8 mouse cellular contexts compared by ENCODE assay signal in genomic region chr5:117068808-117069497, GRCm38 (mm10). TPM values are rescaled to one million over a fixed set of nuclear protein-coding genes. Genes with fewer than 3 reads are reported as not detected.
DNase-seq lines count a peak whose midpoint lies in the region; ATAC-seq and TF ChIP-seq lines count a peak whose summit lies in the region.

No protein-coding gene starts in this region.

- H3K9me3 ChIP-seq in forebrain, embryonic 11.5 days (ENCODE audit: control insufficient read depth, low read length) = no peaks in the 10 kb centered on the region
- H3K9me3 ChIP-seq in hindbrain, postnatal 0 days (ENCODE audit: low read length) = no peaks in the 10 kb centered on the region
- H3K9me3 ChIP-seq in neural tube, embryonic 15.5 days (replicated peaks) = no peaks in the 10 kb centered on the region

- no peaks in the 10 kb centered on the region for H3K27me3 ChIP-seq in forebrain, embryonic 11.5 days (ENCODE audit: control insufficient read depth, insufficient read depth, low read length)
- H3K27me3 ChIP-seq in hindbrain, postnatal 0 days (ENCODE audit: insufficient read depth, low read length) = no peaks in the 10 kb centered on the region
- no peaks in the 10 kb centered on the region for H3K27me3 ChIP-seq in neural tube, embryonic 15.5 days (replicated peaks)

- no peak for TF ChIP-seq CTCF in hindbrain, postnatal 0 days (IDR thresholded peaks at IDR 0.05; ENCODE audit: low read depth)

- H3K9ac ChIP-seq in forebrain, embryonic 11.5 days (ENCODE audit: low read length) = no peak overlapping the region
- no peak overlapping the region for H3K9ac ChIP-seq in hindbrain, postnatal 0 days (replicated peaks; ENCODE audit: low read length)
- H3K9ac ChIP-seq in neural tube, embryonic 15.5 days (replicated peaks) = no peak overlapping the region

- peak; percentile 14 for DNase-seq in thymus, postnatal 0 days (ENCODE audit: low spot score)
- DNase-seq in thymus, postnatal 36 days = no peak
- DNase-seq in forebrain, embryonic 11.5 days (ENCODE audit: low spot score) = peak; percentile 53
- peak; percentile 62 for DNase-seq in hindbrain, postnatal 0 days (ENCODE audit: low spot score)
- DNase-seq in urinary bladder, postnatal 14 days (ENCODE audit: low spot score) = no peak
- DNase-seq in liver = no peak
- no peak for DNase-seq in urinary bladder, adult 2 months (ENCODE audit: low spot score)

- 34% methylated on average over 19 of the region's 19 CpGs for WGBS in forebrain, embryonic 11.5 days
- 20% methylated on average over 17 of the region's 19 CpGs for WGBS in hindbrain, postnatal 0 days
- WGBS in neural tube, embryonic 15.5 days = 26% methylated on average over 18 of the region's 19 CpGs

- H3K4me3 ChIP-seq in forebrain, embryonic 11.5 days (ENCODE audit: low read depth, low read length) = no peak overlapping the region
- H3K4me3 ChIP-seq in hindbrain, postnatal 0 days (ENCODE audit: low read length) = peak overlapping the region; percentile 12; the same call in 1 of the 2 replicates
- peak overlapping the region; percentile 19 for H3K4me3 ChIP-seq in neural tube, embryonic 15.5 days (replicated peaks)

- H3K4me2 ChIP-seq in forebrain, embryonic 11.5 days (ENCODE audit: low read depth, low read length, severe bottlenecking) = 0 out of 2 replicates have a peak overlapping the region, but pooled peaks have one; percentile 8
- H3K4me2 ChIP-seq in hindbrain, postnatal 0 days (ENCODE audit: low read depth, low read length) = peak overlapping the region; percentile 46
- H3K4me2 ChIP-seq in neural tube, embryonic 15.5 days = peak overlapping the region; percentile 49

- H3K4me1 ChIP-seq in forebrain, embryonic 11.5 days (replicated peaks; ENCODE audit: control insufficient read depth, insufficient read depth, low read length) = no peaks in the 10 kb centered on the region
- no peaks in the 10 kb centered on the region for H3K4me1 ChIP-seq in hindbrain, postnatal 0 days (ENCODE audit: insufficient read depth, low read length)
- H3K4me1 ChIP-seq in neural tube, embryonic 15.5 days = peaks cover 11% of the 10 kb centered on the region

- H3K27ac ChIP-seq in forebrain, embryonic 11.5 days (ENCODE audit: low read depth, low read length) = no peak overlapping the region
- no peak overlapping the region for H3K27ac ChIP-seq in hindbrain, postnatal 0 days
- H3K27ac ChIP-seq in neural tube, embryonic 15.5 days (replicated peaks) = no peak overlapping the region

- H3K36me3 ChIP-seq in forebrain, embryonic 11.5 days (ENCODE audit: control insufficient read depth, insufficient read depth, low read length) = no peaks in the 10 kb centered on the region
- H3K36me3 ChIP-seq in hindbrain, postnatal 0 days (ENCODE audit: insufficient read depth, low read length) = no peaks in the 10 kb centered on the region
- no peaks in the 10 kb centered on the region for H3K36me3 ChIP-seq in neural tube, embryonic 15.5 days

- ATAC-seq in forebrain, embryonic 11.5 days (replicated peaks; ENCODE audit: low FRiP score) = no peak
- peak; percentile 43; the same call in 1 of the 2 replicates for ATAC-seq in hindbrain, postnatal 0 days
- ATAC-seq in neural tube, embryonic 15.5 days (ENCODE audit: low FRiP score) = no peak

RNA-seq across cellular contexts. Expression of gene Suds3, which starts 47.0 kb away (rescaled TPM):
- 66.0 and 69.1 TPM in 2 replicates for polyA plus RNA-seq in thymus, postnatal 0 days (2015; fragmentation: Nextera tagmentation; extraction: Ambion mirVana)
- 51.8 and 52.1 TPM in 2 replicates for polyA plus RNA-seq in forebrain, embryonic 11.5 days (2014; fragmentation: Nextera tagmentation; extraction: Ambion mirVana)
- total RNA-seq in hindbrain, postnatal 0 days (2014; rRNA removed) = 83.4 and 99.7 TPM in 2 replicates
- polyA plus RNA-seq in hindbrain, postnatal 0 days (2015; fragmentation: Nextera tagmentation; extraction: Ambion mirVana) = 65.4 and 68.1 TPM in 2 replicates
- 79.4 and 81.9 TPM in 2 replicates for polyA plus RNA-seq in neural tube, embryonic 15.5 days (2015; fragmentation: Nextera tagmentation; extraction: Ambion mirVana)
- polyA plus RNA-seq in urinary bladder, adult 2 months (2012; rRNA removed) = 69.9 and 73.2 TPM in 2 replicates

RNA-seq across cellular contexts. Expression of gene Taok3, which starts 51.0 kb away (rescaled TPM):
- 68.1 and 71.1 TPM in 2 replicates for polyA plus RNA-seq in thymus, postnatal 0 days (2015; fragmentation: Nextera tagmentation; extraction: Ambion mirVana)
- polyA plus RNA-seq in forebrain, embryonic 11.5 days (2014; fragmentation: Nextera tagmentation; extraction: Ambion mirVana) = 16.2 and 16.9 TPM in 2 replicates
- 21.0 and 27.3 TPM in 2 replicates for total RNA-seq in hindbrain, postnatal 0 days (2014; rRNA removed)
- 50.2 and 51.9 TPM in 2 replicates for polyA plus RNA-seq in hindbrain, postnatal 0 days (2015; fragmentation: Nextera tagmentation; extraction: Ambion mirVana)
- 63.8 and 67.1 TPM in 2 replicates for polyA plus RNA-seq in neural tube, embryonic 15.5 days (2015; fragmentation: Nextera tagmentation; extraction: Ambion mirVana)
- 18.1 and 21.7 TPM in 2 replicates for polyA plus RNA-seq in urinary bladder, adult 2 months (2012; rRNA removed)

Comparison
In these comparisons a context has a peak if more than half of its experiments do, and no peak if none do; other contexts are left out.
1. DNase-seq: peak in thymus, postnatal 0 days (single experiment), forebrain, embryonic 11.5 days (single experiment) and hindbrain, postnatal 0 days (single experiment); none in thymus, postnatal 36 days (0 of 2), urinary bladder, postnatal 14 days (single experiment), liver (single experiment) and urinary bladder, adult 2 months (single experiment).
2. Peak in every context shown above with its lines, with median percentiles within 50 percentile points of each other: H3K4me2 ChIP-seq.